Mouse (Mus musculus): ENCODE data around the gene Larp7. TPM values are rescaled to one million over a fixed set of nuclear protein-coding genes. Genes with fewer than 3 reads are reported as not detected.

The Larp7 gene
- 25.6 and 27.0 TPM in 2 replicates for polyA plus RNA-seq (2014; fragmentation: Nextera tagmentation; extraction: Ambion mirVana)

- no peaks in the 10 kb centered on the region for H3K36me3 ChIP-seq (replicated peaks; ENCODE audit: control insufficient read depth, insufficient read depth)
- H3K9ac ChIP-seq: peak within 1 kb of the TSS; percentile 61
- H3K4me1 ChIP-seq (replicated peaks; ENCODE audit: control insufficient read depth, insufficient read depth, low read length): peaks cover 7% of the 10 kb centered on the region
- H3K27ac ChIP-seq: peak within 1 kb of the TSS; percentile 88
- H3K27me3 ChIP-seq (ENCODE audit: control insufficient read depth, insufficient read depth, low read length): no peaks in the 10 kb centered on the region
- ATAC-seq (ENCODE audit: low FRiP score) (peak; percentile 99), DNase-seq (ENCODE audit: low spot score) (peak; percentile 100)
- peak within 1 kb of the TSS; percentile 51 for H3K4me3 ChIP-seq (replicated peaks; ENCODE audit: low read length)
- peak within 1 kb of the TSS; percentile 63 for H3K4me2 ChIP-seq (replicated peaks)
- under 1% methylated on average over 70 of the region's 73 CpGs for WGBS
- H3K9me3 ChIP-seq (ENCODE audit: control insufficient read depth, low read length): no peaks in the 10 kb centered on the region
Measured at GRCm38 (mm10) chr3:127552973-127553719, at the start of gene Larp7, which contains the start of gene Zgrf1. TSS of gene Larp7 (minus strand) at chr3:127553349. TSS of gene Zgrf1 (plus strand) at chr3:127553489.

GRCm38 (mm10) chr3:127597136-127597535, 44.0 kb upstream of the Larp7 start:
- Histone ChIP-seq H3K27me3 (ENCODE audit: control insufficient read depth, insufficient read depth, low read length) (no peaks in the 10 kb centered on the region), H3K4me2 (replicated peaks) (no peak overlapping the region), H3K36me3 (replicated peaks; ENCODE audit: control insufficient read depth, insufficient read depth) (no peaks in the 10 kb centered on the region; the same call in 1 of the 2 replicates), H3K27ac (no peak overlapping the region), H3K4me1 (replicated peaks; ENCODE audit: control insufficient read depth, insufficient read depth, low read length) (no peaks in the 10 kb centered on the region), H3K9ac (no peak overlapping the region), H3K9me3 (ENCODE audit: control insufficient read depth, low read length) (no peaks in the 10 kb centered on the region), H3K4me3 (replicated peaks; ENCODE audit: low read length) (no peak overlapping the region)
- no peak for ATAC-seq (ENCODE audit: low FRiP score)
- no peak for DNase-seq (ENCODE audit: low spot score)
- WGBS: 88% methylated on average over 1 of the region's 1 CpGs

GRCm38 (mm10) chr3:127572557-127572956, 19.4 kb upstream of the Larp7 start:
- DNase-seq (ENCODE audit: low spot score) (peak; percentile 74), ATAC-seq (ENCODE audit: low FRiP score) (no peak)
- Histone ChIP-seq H3K4me1 (replicated peaks; ENCODE audit: control insufficient read depth, insufficient read depth, low read length) (no peaks in the 10 kb centered on the region), H3K4me3 (replicated peaks; ENCODE audit: low read length) (no peak overlapping the region), H3K27ac (no peak overlapping the region), H3K27me3 (ENCODE audit: control insufficient read depth, insufficient read depth, low read length) (no peaks in the 10 kb centered on the region), H3K36me3 (replicated peaks; ENCODE audit: control insufficient read depth, insufficient read depth) (no peaks in the 10 kb centered on the region), H3K9me3 (ENCODE audit: control insufficient read depth, low read length) (no peaks in the 10 kb centered on the region), H3K4me2 (replicated peaks) (no peak overlapping the region), H3K9ac (no peak overlapping the region)
- WGBS: 62% methylated on average over 4 of the region's 4 CpGs

- H3K4me1 ChIP-seq (replicated peaks; ENCODE audit: control insufficient read depth, insufficient read depth, low read length): no peaks in the 10 kb centered on the region
- DNase-seq (ENCODE audit: low spot score): no peak
- H3K9ac ChIP-seq: no peak overlapping the region
- WGBS: 77% methylated on average over 3 of the region's 3 CpGs
- H3K9me3 ChIP-seq (ENCODE audit: control insufficient read depth, low read length): no peaks in the 10 kb centered on the region
- H3K4me2 ChIP-seq (replicated peaks): no peak overlapping the region
- no peak for ATAC-seq (ENCODE audit: low FRiP score)
- H3K4me3 ChIP-seq (replicated peaks; ENCODE audit: low read length): no peak overlapping the region
- no peak overlapping the region for H3K27ac ChIP-seq
- no peaks in the 10 kb centered on the region for H3K27me3 ChIP-seq (ENCODE audit: control insufficient read depth, insufficient read depth, low read length)
- H3K36me3 ChIP-seq (replicated peaks; ENCODE audit: control insufficient read depth, insufficient read depth): peaks cover 11% of the 10 kb centered on the region
Measured at GRCm38 (mm10) chr3:127565129-127565528, 12.0 kb upstream of the Larp7 start.

- Histone ChIP-seq H3K4me1 (replicated peaks; ENCODE audit: control insufficient read depth, insufficient read depth, low read length) (no peaks in the 10 kb centered on the region), H3K27me3 (ENCODE audit: control insufficient read depth, insufficient read depth, low read length) (no peaks in the 10 kb centered on the region), H3K36me3 (replicated peaks; ENCODE audit: control insufficient read depth, insufficient read depth) (peaks cover 11% of the 10 kb centered on the region), H3K4me3 (replicated peaks; ENCODE audit: low read length) (no peak overlapping the region), H3K27ac (no peak overlapping the region), H3K4me2 (replicated peaks) (no peak overlapping the region), H3K9ac (no peak overlapping the region), H3K9me3 (ENCODE audit: control insufficient read depth, low read length) (no peaks in the 10 kb centered on the region)
- DNase-seq (ENCODE audit: low spot score) (no peak), ATAC-seq (ENCODE audit: low FRiP score) (no peak)
- 94% methylated on average over 4 of the region's 4 CpGs for WGBS
Measured at GRCm38 (mm10) chr3:127562974-127563373, 9.8 kb upstream of the Larp7 start.

- Histone ChIP-seq H3K4me2 (replicated peaks) (no peak overlapping the region), H3K27me3 (ENCODE audit: control insufficient read depth, insufficient read depth, low read length) (no peaks in the 10 kb centered on the region), H3K9me3 (ENCODE audit: control insufficient read depth, low read length) (no peaks in the 10 kb centered on the region), H3K36me3 (replicated peaks; ENCODE audit: control insufficient read depth, insufficient read depth) (peaks cover 11% of the 10 kb centered on the region), H3K4me3 (replicated peaks; ENCODE audit: low read length) (no peak overlapping the region), H3K4me1 (replicated peaks; ENCODE audit: control insufficient read depth, insufficient read depth, low read length) (peaks cover 4% of the 10 kb centered on the region), H3K9ac (no peak overlapping the region), H3K27ac (no peak overlapping the region)
- no peak for ATAC-seq (ENCODE audit: low FRiP score)
- no peak for DNase-seq (ENCODE audit: low spot score)
Measured at GRCm38 (mm10) chr3:127558201-127558600, 5.1 kb upstream of the Larp7 start.

GRCm38 (mm10) chr3:127554723-127555122, 1.6 kb upstream of the Larp7 start:
- peaks cover 7% of the 10 kb centered on the region for H3K4me1 ChIP-seq (replicated peaks; ENCODE audit: control insufficient read depth, insufficient read depth, low read length)
- H3K4me3 ChIP-seq (replicated peaks; ENCODE audit: low read length): no peak overlapping the region
- H3K4me2 ChIP-seq (replicated peaks): peak overlapping the region; percentile 63; the same call in 1 of the 2 replicates
- no peaks in the 10 kb centered on the region for H3K9me3 ChIP-seq (ENCODE audit: control insufficient read depth, low read length)
- no peaks in the 10 kb centered on the region for H3K36me3 ChIP-seq (replicated peaks; ENCODE audit: control insufficient read depth, insufficient read depth)
- DNase-seq (ENCODE audit: low spot score) (peak; percentile 67), ATAC-seq (ENCODE audit: low FRiP score) (no peak)
- H3K27me3 ChIP-seq (ENCODE audit: control insufficient read depth, insufficient read depth, low read length): no peaks in the 10 kb centered on the region
- 65% methylated on average over 5 of the region's 5 CpGs for whole genome bisulfite sequencing
- H3K9ac ChIP-seq: no peak overlapping the region
- no peak overlapping the region for H3K27ac ChIP-seq

GRCm38 (mm10) chr3:127553720-127554043, 533 bp upstream of the Larp7 start:
- no peak for ATAC-seq (ENCODE audit: low FRiP score)
- peak overlapping the region; percentile 53 for H3K9ac ChIP-seq
- no peak overlapping the region for H3K27ac ChIP-seq

GRCm38 (mm10) chr3:127552434-127552972, 646 bp downstream of the Larp7 start:
- 10% methylated on average over 9 of the region's 13 CpGs for WGBS

More at GRCm38 (mm10) chr3:127553720-127554043, 533 bp upstream of the Larp7 start:
- peak overlapping the region; percentile 51 for H3K4me3 ChIP-seq (replicated peaks; ENCODE audit: low read length)
- peak overlapping the region; percentile 63 for H3K4me2 ChIP-seq (replicated peaks)
- no peaks in the 10 kb centered on the region for H3K9me3 ChIP-seq (ENCODE audit: control insufficient read depth, low read length)
- H3K36me3 ChIP-seq (replicated peaks; ENCODE audit: control insufficient read depth, insufficient read depth): no peaks in the 10 kb centered on the region
- no peaks in the 10 kb centered on the region for H3K27me3 ChIP-seq (ENCODE audit: control insufficient read depth, insufficient read depth, low read length)
- DNase-seq (ENCODE audit: low spot score): no peak
- 2% methylated on average over 4 of the region's 4 CpGs for WGBS
- H3K4me1 ChIP-seq (replicated peaks; ENCODE audit: control insufficient read depth, insufficient read depth, low read length): peaks cover 7% of the 10 kb centered on the region

More at GRCm38 (mm10) chr3:127552434-127552972, 646 bp downstream of the Larp7 start:
- Histone ChIP-seq H3K9ac (peak overlapping the region; percentile 61), H3K4me2 (replicated peaks) (peak overlapping the region; percentile 63), H3K36me3 (replicated peaks; ENCODE audit: control insufficient read depth, insufficient read depth) (no peaks in the 10 kb centered on the region), H3K4me3 (replicated peaks; ENCODE audit: low read length) (peak overlapping the region; percentile 51), H3K4me1 (replicated peaks; ENCODE audit: control insufficient read depth, insufficient read depth, low read length) (peaks cover 7% of the 10 kb centered on the region), H3K27me3 (ENCODE audit: control insufficient read depth, insufficient read depth, low read length) (no peaks in the 10 kb centered on the region), H3K27ac (peak overlapping the region; percentile 88), H3K9me3 (ENCODE audit: control insufficient read depth, low read length) (no peaks in the 10 kb centered on the region)
- DNase-seq (ENCODE audit: low spot score) (no peak), ATAC-seq (ENCODE audit: low FRiP score) (no peak)
